Mouse (Mus musculus): ENCODE results near the gene Gne.
"Not testable (repeated sequence)": the region's sequence is repeated elsewhere in the genome, so short reads cannot be mapped to it uniquely, and the experiment has no call there.

Gne gene

GRCm38 (mm10) chr4:44072146-44072872, 11.7 kb downstream of the Gne start:
- DNase-seq, result peak; percentile 93

DNA sequence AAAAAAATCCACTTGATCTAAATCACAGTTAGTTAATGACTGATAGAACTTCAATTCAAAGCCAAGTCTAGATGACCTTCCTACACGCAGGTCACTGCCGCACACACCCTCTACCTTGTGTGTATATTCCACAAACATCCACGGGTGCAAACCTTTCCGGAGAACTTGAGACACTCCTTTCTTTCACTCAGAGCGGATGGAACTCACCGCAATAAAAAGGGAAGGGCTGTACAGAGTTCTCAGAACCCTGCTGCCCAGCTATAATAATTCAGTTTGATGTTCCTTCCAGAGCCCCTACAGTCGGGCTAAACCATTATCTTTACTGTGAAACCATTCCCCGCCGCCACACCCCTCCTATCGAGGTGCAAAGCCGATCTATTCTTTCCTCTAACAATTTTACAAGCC, 12.2 kb downstream of the Gne start:
- no peak for DNase-seq

DNA sequence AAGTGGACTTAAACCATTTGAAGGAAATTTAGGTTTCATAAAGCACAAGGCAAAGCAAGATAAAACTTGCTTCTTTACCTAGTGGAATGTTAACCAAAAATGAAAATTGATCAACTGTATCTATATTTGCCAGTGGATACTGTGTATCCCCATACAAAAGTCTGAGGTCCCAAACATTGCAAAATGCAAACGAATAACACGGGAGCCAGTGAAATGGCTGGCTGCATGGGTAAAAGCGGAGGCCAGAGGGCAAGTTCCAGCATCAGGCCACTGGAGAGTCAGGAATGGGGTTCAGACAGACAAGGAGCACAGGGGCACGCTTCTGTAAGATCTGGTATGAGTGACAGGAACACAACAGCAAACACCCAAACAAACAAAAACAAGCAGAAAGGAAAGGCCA, 13.3 kb downstream of the Gne start:
- DNase-seq, result no peak

DNA sequence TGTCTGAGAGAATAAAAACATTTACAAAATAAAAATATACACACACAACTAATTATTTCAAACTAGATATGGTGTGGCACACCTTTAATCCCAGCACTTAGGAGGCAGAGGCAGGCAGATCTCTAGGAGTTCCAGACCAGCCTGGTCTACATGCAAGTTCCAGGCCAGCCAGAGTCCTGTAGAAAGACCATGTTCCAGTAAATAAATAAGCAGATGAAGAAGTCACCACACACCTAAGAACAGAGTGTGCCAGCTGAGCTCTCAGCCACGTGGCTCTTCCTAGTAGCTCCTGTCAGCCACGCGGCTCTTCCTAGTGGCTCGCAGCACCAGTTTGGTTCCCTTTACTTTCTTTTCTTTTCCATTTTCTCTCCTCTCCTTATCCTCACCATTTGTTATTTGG, 14.6 kb downstream of the Gne start:
- no peak for DNase-seq

- no peak for DNase-seq
These were observed 15.2 kb downstream of the Gne start for GRCm38 (mm10) chr4:44068736-44069135.

DNA sequence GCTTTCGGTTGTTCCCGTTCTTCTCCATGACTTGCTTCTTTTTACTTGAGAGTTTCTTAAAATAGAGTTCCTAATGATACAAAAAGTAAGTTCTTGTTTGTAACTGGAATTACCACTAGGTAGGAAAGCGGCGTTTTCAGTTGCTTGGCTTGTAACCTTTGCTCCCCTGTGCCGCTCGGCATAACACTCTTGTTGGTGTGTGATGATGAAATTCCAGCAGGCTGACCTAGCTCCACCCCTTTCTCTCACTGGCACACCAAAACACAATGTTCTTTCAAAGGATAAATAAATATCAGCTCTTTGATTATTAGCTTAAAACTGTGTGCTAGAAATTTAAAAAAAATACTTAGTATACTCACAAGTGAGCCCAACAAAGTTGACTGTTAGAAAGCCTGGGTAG, 17.1 kb downstream of the Gne start:
- no peak for DNase-seq

DNA sequence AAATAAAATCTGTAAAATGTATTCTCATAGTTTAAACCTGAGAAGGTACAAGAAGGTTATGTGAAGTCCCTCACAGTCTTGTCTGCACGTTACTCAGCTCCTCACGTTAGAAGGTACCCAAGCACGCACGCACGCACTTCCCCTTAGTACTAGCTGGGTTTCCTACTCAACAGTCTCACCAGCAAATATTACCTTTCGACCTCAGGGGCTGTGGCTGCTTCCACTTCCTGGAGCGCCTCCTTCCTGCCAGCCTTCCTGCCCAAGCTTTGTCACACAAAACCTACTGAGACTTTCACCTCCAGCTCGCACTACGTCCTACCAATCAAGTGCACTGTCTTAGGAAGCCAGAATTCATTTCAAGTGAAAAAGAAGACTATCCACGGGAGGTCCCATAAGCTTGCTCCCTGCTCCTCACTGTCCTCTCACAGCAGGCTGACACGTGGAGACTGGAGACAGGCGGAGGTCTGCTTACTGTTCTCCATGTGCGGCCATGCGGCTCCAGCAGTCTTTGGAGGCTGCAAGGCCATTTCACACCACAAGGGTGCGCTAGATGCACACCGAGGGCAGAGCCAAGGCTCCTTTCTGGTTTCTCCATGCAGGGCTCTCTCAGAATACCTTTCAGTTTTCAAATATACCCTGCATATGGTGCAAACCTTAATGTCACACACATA, 18.5 kb downstream of the Gne start:
- peak; percentile 94 to 95 for DNase-seq

DNA sequence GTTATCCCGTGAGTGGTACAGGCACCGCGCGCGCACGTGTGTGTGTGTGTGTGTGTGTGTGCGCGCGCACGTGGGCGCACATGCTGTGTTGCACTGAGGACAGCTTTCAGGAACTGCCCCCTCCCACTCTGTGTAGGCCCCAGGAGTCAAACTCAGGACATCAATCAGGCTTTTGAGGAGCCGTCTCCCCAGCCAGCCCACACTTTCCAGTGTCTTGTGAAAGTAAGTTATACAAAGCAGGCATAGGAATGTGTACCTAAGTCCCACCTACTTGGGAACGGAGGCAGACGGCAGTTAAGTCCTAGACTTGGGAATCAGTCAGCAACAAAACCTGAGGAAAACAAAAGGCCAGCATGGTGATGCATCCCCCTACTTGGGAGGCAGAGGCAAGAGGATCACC, 21.2 kb downstream of the Gne start:
- DNase-seq, result no peak

- no peak for DNase-seq
These were observed 21.9 kb downstream of the Gne start for GRCm38 (mm10) chr4:44062062-44062461.

- DNase-seq, result no peak
These were observed 24.3 kb downstream of the Gne start for GRCm38 (mm10) chr4:44059674-44060073.

DNA sequence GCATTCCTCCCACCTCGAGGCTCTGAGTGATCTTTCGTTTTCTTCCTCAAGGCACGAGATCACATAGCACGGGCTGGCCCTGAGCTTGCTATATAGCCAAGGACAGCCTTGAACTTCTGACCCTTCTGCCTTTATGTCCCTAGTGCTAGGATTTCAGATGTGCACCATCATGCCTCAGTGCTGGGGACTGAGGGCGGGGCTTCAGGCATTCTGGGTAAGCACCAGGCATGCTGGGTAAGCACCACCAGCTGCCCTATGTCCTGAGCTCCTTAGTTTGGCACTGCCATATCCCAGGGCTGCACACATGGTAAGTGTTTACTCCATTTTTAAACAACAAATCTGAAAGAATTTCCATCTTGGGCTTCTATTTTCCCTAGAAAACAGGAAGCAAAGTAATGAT, 34.2 kb downstream of the Gne start:
- DNase-seq, result no peak

DNA sequence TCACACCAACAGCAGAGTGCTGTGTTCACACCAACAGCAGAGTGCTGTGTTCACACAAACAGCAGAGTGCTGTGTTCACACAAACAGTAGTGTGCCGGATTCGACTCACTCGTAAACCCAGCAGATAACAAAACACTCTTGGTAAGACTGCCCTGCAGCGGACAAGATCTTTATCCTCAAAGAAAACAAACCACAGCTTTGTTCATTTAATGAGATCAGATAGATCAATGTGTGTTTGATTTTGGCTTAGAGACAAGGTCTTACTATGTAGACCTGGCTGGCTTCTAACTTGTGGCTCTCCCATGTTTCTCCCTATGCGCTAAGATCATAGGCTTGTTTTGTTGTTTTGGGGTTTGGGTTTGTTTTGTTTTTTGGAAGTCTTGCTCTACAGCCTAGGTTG, 37.9 kb downstream of the Gne start:
- no peak for DNase-seq

GRCm38 (mm10) chr4:44044685-44045356, 39.2 kb downstream of the Gne start:
- no peak for DNase-seq

DNA sequence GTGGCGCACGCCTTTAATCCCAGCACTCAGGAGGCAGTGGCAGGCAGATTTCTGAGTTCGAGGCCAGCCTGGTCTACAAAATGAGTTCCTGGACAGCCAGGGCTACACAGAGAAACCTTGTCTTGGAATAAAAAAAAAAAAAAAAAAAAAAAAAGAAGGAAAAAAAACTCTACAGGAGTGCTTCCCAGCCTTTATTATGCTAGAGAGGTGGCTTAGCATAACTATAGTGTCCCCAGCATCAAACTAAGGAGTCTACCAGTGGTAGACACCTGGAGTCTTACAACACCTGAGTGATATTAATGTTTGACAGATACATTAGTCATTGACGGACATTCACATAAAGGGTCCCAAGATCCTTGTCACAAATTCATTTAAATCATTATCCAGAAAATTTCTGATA, 40.8 kb downstream of the Gne start:
- not testable (repeated sequence) for DNase-seq

- DNase-seq, result no peak
These were observed 41.5 kb downstream of the Gne start for GRCm38 (mm10) chr4:44042429-44042828.

DNA sequence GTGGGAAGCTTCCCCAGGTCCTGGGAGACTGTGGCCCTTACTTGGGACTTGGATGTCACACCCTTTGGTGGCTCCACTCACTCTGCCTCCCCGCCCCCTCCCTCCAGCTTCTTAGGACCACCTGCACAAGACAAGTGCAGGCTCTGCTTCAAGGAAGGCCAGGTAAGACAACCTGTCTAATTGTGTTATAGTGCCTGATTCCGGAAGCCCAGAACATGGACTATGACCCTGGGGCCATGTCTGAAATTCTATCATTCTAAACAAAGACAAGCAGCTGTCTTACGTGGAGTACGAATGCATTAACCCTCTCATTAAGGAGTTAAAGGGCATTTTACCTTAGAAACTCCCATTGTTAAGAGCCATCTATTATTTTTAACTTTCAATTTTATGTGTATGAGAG, 43.2 kb downstream of the Gne start:
- no peak for DNase-seq

DNA sequence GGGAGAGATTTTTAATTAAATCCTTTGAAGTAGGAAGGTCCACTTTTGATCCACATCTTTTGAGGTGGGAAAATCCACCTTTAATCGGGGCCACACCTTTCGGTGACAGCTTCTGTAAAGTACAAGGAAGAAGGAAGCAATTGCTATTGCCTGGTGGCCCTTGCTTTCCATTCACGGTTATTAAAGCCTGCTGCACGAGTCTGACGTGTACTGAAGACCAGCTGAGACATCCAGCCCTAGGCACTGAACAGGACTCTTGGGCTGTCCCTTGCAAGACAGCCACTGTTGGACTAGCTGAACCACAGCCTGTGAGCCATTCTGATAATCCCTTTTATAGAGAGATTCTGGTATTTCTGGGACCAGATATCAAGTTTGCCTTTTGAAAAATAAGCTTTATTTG, 47.5 kb downstream of the Gne start:
- DNase-seq, result no peak

- peak; percentile 49 to 52 for DNase-seq
These were observed 52.5 kb downstream of the Gne start for GRCm38 (mm10) chr4:44031521-44031920.

- peak; percentile 73 to 78 for DNase-seq
These were observed 54.3 kb downstream of the Gne start for GRCm38 (mm10) chr4:44029661-44030066.

DNA sequence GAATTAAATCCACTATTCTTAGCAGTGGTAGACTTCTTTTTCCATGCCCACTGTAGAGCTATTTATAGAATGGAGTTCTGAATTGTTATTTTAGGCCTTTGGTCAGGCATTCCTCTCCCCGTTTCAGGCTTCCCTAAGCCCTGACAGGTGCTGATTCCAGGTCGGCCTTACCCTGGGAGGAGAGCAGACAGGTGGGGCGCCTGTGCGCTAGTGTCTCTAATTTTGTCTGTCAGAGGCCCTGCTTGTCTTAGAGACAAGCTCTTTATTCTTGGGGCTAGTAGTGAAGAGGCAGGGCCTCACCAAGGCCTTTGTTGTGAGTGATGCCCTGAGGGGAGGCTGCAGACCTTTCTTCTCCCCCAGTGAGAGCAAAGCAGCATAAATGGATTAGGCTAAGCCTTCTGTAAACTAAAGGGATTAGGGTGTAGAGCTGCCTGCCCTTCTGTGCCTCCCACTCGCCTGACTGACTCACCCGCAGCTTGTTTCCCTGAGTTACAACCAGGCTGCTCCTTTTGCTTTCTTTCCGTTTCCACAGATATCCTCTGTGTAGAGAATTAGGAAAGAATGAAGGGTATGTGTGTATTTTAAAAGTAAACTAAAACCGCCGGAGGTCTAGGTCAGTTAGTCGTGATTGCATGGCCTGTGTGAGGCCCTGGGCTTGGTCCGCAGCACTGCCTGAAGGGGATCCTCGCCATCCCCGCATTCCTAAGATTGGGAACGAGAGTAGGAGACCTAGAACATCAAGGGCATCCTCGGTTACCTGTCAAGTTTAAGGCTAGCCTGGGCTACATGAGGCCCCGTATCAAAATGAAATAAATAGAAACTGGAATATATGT, 55.5 kb downstream of the Gne start:
- DNase-seq, result no peak

- no peak for DNase-seq
These were observed 58.4 kb downstream of the Gne start for GRCm38 (mm10) chr4:44025570-44025969.

DNA sequence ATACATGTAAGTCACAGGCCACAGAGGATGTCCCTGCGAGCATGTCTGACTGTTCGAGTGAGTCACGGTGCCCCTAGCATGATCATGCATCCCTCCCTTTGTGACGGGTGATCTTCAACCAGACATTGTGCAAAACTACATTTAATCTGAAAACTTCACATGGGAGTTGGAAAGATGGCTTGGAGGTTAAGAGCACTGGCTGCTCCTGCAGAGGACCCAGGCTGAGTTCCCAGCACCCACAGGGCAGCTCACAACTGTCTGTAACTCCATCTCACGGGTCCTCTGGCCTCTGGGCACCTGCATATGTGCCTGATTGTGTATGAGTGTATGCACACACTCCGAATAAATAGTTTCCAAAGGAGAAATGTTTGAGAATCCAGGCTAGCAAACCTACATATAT, 59.7 kb downstream of the Gne start:
- DNase-seq, result no peak

- no peak for DNase-seq
These were observed 60.3 kb downstream of the Gne start for GRCm38 (mm10) chr4:44023681-44024080.

Measured in cerebellum, postnatal 14 days (tissue).